Mouse (Mus musculus): ENCODE results near the gene Clic3. TPM values are rescaled to one million over a fixed set of nuclear protein-coding genes. Genes with fewer than 3 reads are reported as not detected.

The Clic3 gene
- total RNA-seq, 2 experiments from 2014 or later = 0.53 to 1.1 TPM

DNA sequence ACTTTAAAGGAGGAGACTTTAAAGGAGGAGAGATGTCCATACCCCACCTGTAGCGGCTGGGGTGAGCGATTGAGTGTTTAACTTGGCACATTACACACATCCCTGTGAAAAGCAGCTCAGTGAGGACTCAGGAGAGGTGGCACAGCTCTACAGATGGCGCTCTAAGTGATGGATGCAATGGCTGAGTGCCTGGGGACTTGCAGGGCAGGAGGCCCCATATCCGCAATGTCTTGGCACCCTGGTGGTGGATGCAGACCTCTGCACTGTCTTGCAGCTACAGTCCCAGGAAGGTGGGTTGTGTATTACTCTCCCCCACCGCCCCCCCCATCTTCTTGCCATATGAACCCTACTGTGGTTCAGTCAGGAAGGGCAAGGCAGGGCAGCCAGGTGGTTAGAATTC, 50.3 kb downstream of the Clic3 start:
- no peak for DNase-seq (ENCODE audit: low spot score in 2 of 2)

Small RNA genes within 50 kb of the gene (microRNA-seq; reads per million reads assigned to microRNA genes)
- 0.47 to 2.4 reads per million in 2 experiments for gene Mir3087 (ENCODE audit: borderline number of aligned reads in 2 of 2)

Other genes with a start within 250 kb of the Clic3 start
- 10 to 100 TPM; 48.8 to 49.5 TPM for gene Nelfb, start 245.3 kb upstream of the Clic3 start, total RNA-seq (2021)
- gene Stpg3, start 242.2 kb upstream of the Clic3 start, total RNA-seq (2021) = not detected
- not detected for gene Fam166a, start 238.1 kb upstream of the Clic3 start, total RNA-seq (2021)
- gene Tubb4b, start 232.1 kb upstream of the Clic3 start, total RNA-seq (2021) = 100 to 1,000 TPM; 284 to 287 TPM
- gene Slc34a3, start 222.5 kb upstream of the Clic3 start, total RNA-seq (2021) = not detected
- gene Rnf224, start 220.1 kb upstream of the Clic3 start, total RNA-seq (2021) = not detected
- 1 to 10 TPM; 7.9 to 8.3 TPM for gene Rnf208, start 214.6 kb upstream of the Clic3 start, total RNA-seq (2021)
- not detected for gene Cysrt1, start 214.4 kb upstream of the Clic3 start, total RNA-seq (2021)
- gene AL732309.1, start 210.0 kb upstream of the Clic3 start, total RNA-seq (2021) = 1 to 10 TPM; 2.2 to 5.7 TPM
- gene Tmem203, start 201.4 kb upstream of the Clic3 start, total RNA-seq (2021) = 10 to 100 TPM; 19.5 to 24.4 TPM
- 1 to 10 TPM; 8.2 to 9.4 TPM for gene Tprn, start 194.2 kb upstream of the Clic3 start, total RNA-seq (2021)
- 10 to 100 TPM; 37.2 to 40.1 TPM for gene Ssna1, start 184.4 kb upstream of the Clic3 start, total RNA-seq (2021)
- gene Anapc2, start 184.4 kb upstream of the Clic3 start, total RNA-seq (2021) = 10 to 100 TPM; 75.5 to 82.4 TPM
- gene Tmem210, start 168.7 kb upstream of the Clic3 start, total RNA-seq (2021) = not detected
- not detected for gene Lrrc26, start 166.9 kb upstream of the Clic3 start, total RNA-seq (2021)
- 10 to 100 TPM; 10.0 to 10.5 TPM for gene Grin1, start 137.7 kb upstream of the Clic3 start, total RNA-seq (2021)
- gene Man1b1, start 124.5 kb upstream of the Clic3 start, total RNA-seq (2021) = 10 to 100 TPM; 59.0 to 63.2 TPM
- gene Dpp7, start 100.5 kb upstream of the Clic3 start, total RNA-seq (2021) = 10 to 100 TPM; 32.3 to 42.0 TPM
- 10 to 100 TPM; 18.8 to 20.9 TPM for gene Uap1l1, start 91.2 kb upstream of the Clic3 start, total RNA-seq (2021)
- not detected for gene Sapcd2, start 84.5 kb upstream of the Clic3 start, total RNA-seq (2021)
- gene Entpd2, start 61.0 kb upstream of the Clic3 start, total RNA-seq (2021) = 1 to 10 TPM; 3.2 to 8.3 TPM
- gene Npdc1, start 57.5 kb upstream of the Clic3 start, total RNA-seq (2021) = 100 to 1,000 TPM; 125 to 161 TPM
- under 1 TPM; 0.13 to 0.35 TPM for gene Fut7, start 33.6 kb upstream of the Clic3 start, total RNA-seq (2021)
- 10 to 100 TPM; 36.9 to 48.5 TPM for gene Abca2, start 28.1 kb upstream of the Clic3 start, total RNA-seq (2021)
- gene Paxx, start 4.3 kb downstream of the Clic3 start, total RNA-seq (2021) = 10 to 100 TPM; 38.6 to 54.5 TPM
- gene Ptgds, start 13.2 kb downstream of the Clic3 start, total RNA-seq (2021) = 1 to 10 TPM; 1.1 to 3.1 TPM
- gene Lcn12, start 37.1 kb downstream of the Clic3 start, total RNA-seq (2021) = not detected
- gene Fbxw5, start 43.9 kb downstream of the Clic3 start, total RNA-seq (2021) = 10 to 100 TPM; 92.1 to 94.5 TPM
- 1 to 10 TPM; 2.2 to 3.5 TPM for gene C8g, start 44.9 kb downstream of the Clic3 start, total RNA-seq (2021)
- gene Traf2, start 90.1 kb downstream of the Clic3 start, total RNA-seq (2021) = 10 to 100 TPM; 32.5 to 32.6 TPM
- gene Edf1, start 101.0 kb downstream of the Clic3 start, total RNA-seq (2021) = 100 to 1,000 TPM; 302 to 308 TPM
- 1 to 10 TPM; 3.4 to 4.4 TPM for gene Mamdc4, start 118.0 kb downstream of the Clic3 start, total RNA-seq (2021)
- 10 to 100 TPM; 49.4 to 69.5 TPM for gene Phpt1, start 118.4 kb downstream of the Clic3 start, total RNA-seq (2021)
- 1 to 10 TPM; 1.5 to 1.7 TPM for gene Ajm1, start 124.9 kb downstream of the Clic3 start, total RNA-seq (2021)
- gene Rabl6, start 151.7 kb downstream of the Clic3 start, total RNA-seq (2021) = 10 to 100 TPM; 82.3 to 97.5 TPM
- gene Ccdc183, start 160.8 kb downstream of the Clic3 start, total RNA-seq (2021) = not detected
- gene Tmem141, start 165.2 kb downstream of the Clic3 start, total RNA-seq (2021) = 10 to 100 TPM; 14.6 to 38.7 TPM
- 10 to 100 TPM in 1 of 2 experiments, 1 to 10 TPM in 1; 5.3 to 12.3 TPM for gene Fcna, start 171.2 kb downstream of the Clic3 start, total RNA-seq (2021)
- not detected for gene Lcn8, start 196.3 kb downstream of the Clic3 start, total RNA-seq (2021)
- gene Lcn5, start 201.1 kb downstream of the Clic3 start, total RNA-seq (2021) = not detected
- not detected for gene Lcn6, start 219.9 kb downstream of the Clic3 start, total RNA-seq (2021)
- not detected for gene Lcn10, start 225.9 kb downstream of the Clic3 start, total RNA-seq (2021)
- gene Obp2a, start 243.2 kb downstream of the Clic3 start, total RNA-seq (2021) = 10 to 100 TPM in 1 of 2 experiments, not detected in 1; 67.0 TPM
- 10 to 100 TPM; 36.0 to 42.9 TPM for gene Bmyc, start 249.9 kb downstream of the Clic3 start, total RNA-seq (2021)